Mouse (Mus musculus) heart, embryonic 11.5 days (tissue): Measurements from ENCODE around the gene Lyrm1. TPM values are rescaled to one million over a fixed set of nuclear protein-coding genes. Genes with fewer than 3 reads are reported as not detected.

Source experiments
- ATAC-seq: fragments of 200-750 bp; cut with Nextera tagmentation; replicated peaks from 2 replicates; pipeline ENCODE4 v1.8.0; 2017; ENCODE audit warnings: moderate library complexity; ENCODE audit not compliant: insufficient number of reproducible peaks, low FRiP score, low TSS enrichment
- H3K27ac ChIP-seq: fragments of 300-500 bp; sonication (generic); 2 replicates; pipeline ENCODE4 v1.5.1; 2014; ENCODE audit warnings: mild to moderate bottlenecking, low read depth, low read length
- H3K27me3 ChIP-seq: fragments of 300-500 bp; sonication (generic); 2 replicates; pipeline ENCODE4 v1.6.1; 2014; ENCODE audit warnings: mild to moderate bottlenecking, low read length, mixed read lengths; ENCODE audit not compliant: control insufficient read depth, insufficient read depth
- H3K36me3 ChIP-seq: fragments of 300-500 bp; sonication (generic); 2 replicates; pipeline ENCODE4 v1.6.1; 2014; ENCODE audit warnings: mild to moderate bottlenecking, low read length, moderate library complexity, mixed read lengths; ENCODE audit not compliant: control insufficient read depth, insufficient read depth
- H3K4me1 ChIP-seq: fragments of 300-500 bp; sonication (generic); 2 replicates; pipeline ENCODE4 v1.6.1; 2014; ENCODE audit warnings: low read length; ENCODE audit not compliant: control insufficient read depth, insufficient read depth
- H3K4me2 ChIP-seq: fragments of 300-500 bp; sonication (generic); 2 replicates; pipeline ENCODE4 v1.6.1; 2014; ENCODE audit warnings: mild to moderate bottlenecking, moderate library complexity
- H3K4me3 ChIP-seq: fragments of 300-500 bp; sonication (generic); 2 replicates; pipeline ENCODE4 v1.5.1; 2014; ENCODE audit warnings: low read depth, low read length
- H3K9ac ChIP-seq: fragments of 300-500 bp; sonication (generic); 2 replicates; pipeline ENCODE4 v1.6.1; 2014; ENCODE audit warnings: mild to moderate bottlenecking, low read depth, low read length, moderate library complexity
- H3K9me3 ChIP-seq: fragments of 300-500 bp; sonication (generic); replicated peaks from 2 replicates; pipeline ENCODE4 v1.6.1; 2016; ENCODE audit warnings: low read length; ENCODE audit not compliant: control insufficient read depth
- WGBS: fragments of 180-500 bp; shearing (Covaris S2); extraction: QIAGEN DNeasy Blood & Tissue Kit; methylation state at CpG from one replicate; pipeline ENCODE4 v1.1.7; 2014; ENCODE audit not compliant: insufficient replicate concordance; 5-methylcytosine and 5-hydroxymethylcytosine counted together
- polyA plus RNA-seq: library from polyadenylated mRNA; unstranded; fragments of >200 nt; fragmentation: Nextera tagmentation; extraction: Ambion mirVana; gene quantifications from 2 replicates; pipeline ENCODE4 v1.2.1, GENCODE M21; 2014

Lyrm1 gene
- polyA plus RNA-seq, 1 experiment from 2014 or later: 9.4 TPM

- H3K36me3 ChIP-seq: no peaks in the 10 kb centered on the region
- ATAC-seq: no peak
- no peaks in the 10 kb centered on the region for H3K4me1 ChIP-seq
- H3K4me2 ChIP-seq: no peak overlapping the region
- no peaks in the 10 kb centered on the region for H3K27me3 ChIP-seq
- H3K27ac ChIP-seq: no peak overlapping the region
- no peaks in the 10 kb centered on the region for H3K9me3 ChIP-seq
- H3K4me3 ChIP-seq: no peak overlapping the region
- WGBS: 49% methylated on average over 2 of the region's 2 CpGs
- no peak overlapping the region for H3K9ac ChIP-seq
These were observed 65.4 kb downstream of the Lyrm1 start for GRCm38 (mm10) chr7:119961107-119961506.

GRCm38 (mm10) chr7:119965205-119965604, 69.5 kb downstream of the Lyrm1 start:
- 85% methylated on average over 4 of the region's 4 CpGs for WGBS
- ATAC-seq: no peak
- Histone ChIP-seq H3K4me3 (no peak overlapping the region), H3K36me3 (no peaks in the 10 kb centered on the region), H3K4me1 (no peaks in the 10 kb centered on the region), H3K27me3 (no peaks in the 10 kb centered on the region), H3K4me2 (no peak overlapping the region), H3K9me3 (no peaks in the 10 kb centered on the region), H3K27ac (no peak overlapping the region), H3K9ac (no peak overlapping the region)

GRCm38 (mm10) chr7:119965651-119966395, 70.2 kb downstream of the Lyrm1 start:
- Histone ChIP-seq H3K4me2 (no peak overlapping the region), H3K4me1 (no peaks in the 10 kb centered on the region), H3K36me3 (no peaks in the 10 kb centered on the region), H3K27ac (no peak overlapping the region), H3K9me3 (no peaks in the 10 kb centered on the region), H3K27me3 (no peaks in the 10 kb centered on the region), H3K9ac (no peak overlapping the region), H3K4me3 (no peak overlapping the region)
- ATAC-seq: no peak
- 76% methylated on average over 9 of the region's 9 CpGs for WGBS

- H3K4me1 ChIP-seq: no peaks in the 10 kb centered on the region
- WGBS: 43% methylated on average over 2 of the region's 2 CpGs
- H3K4me2 ChIP-seq: no peak overlapping the region
- H3K9me3 ChIP-seq: no peaks in the 10 kb centered on the region
- H3K36me3 ChIP-seq: no peaks in the 10 kb centered on the region
- H3K27me3 ChIP-seq: no peaks in the 10 kb centered on the region
- no peak overlapping the region for H3K9ac ChIP-seq
- H3K4me3 ChIP-seq: no peak overlapping the region
- no peak overlapping the region for H3K27ac ChIP-seq
- no peak; the same call in 1 of the 2 replicates for ATAC-seq
These were observed 73.7 kb downstream of the Lyrm1 start for GRCm38 (mm10) chr7:119969320-119969719.

GRCm38 (mm10) chr7:119974214-119974613, 78.6 kb downstream of the Lyrm1 start:
- Histone ChIP-seq H3K36me3 (no peaks in the 10 kb centered on the region), H3K4me3 (no peak overlapping the region), H3K4me1 (no peaks in the 10 kb centered on the region), H3K9me3 (no peaks in the 10 kb centered on the region), H3K27ac (no peak overlapping the region), H3K9ac (no peak overlapping the region), H3K4me2 (no peak overlapping the region), H3K27me3 (no peaks in the 10 kb centered on the region)
- WGBS: 74% methylated on average over 5 of the region's 5 CpGs
- no peak for ATAC-seq

- H3K9me3 ChIP-seq: no peaks in the 10 kb centered on the region
- H3K27ac ChIP-seq: no peak overlapping the region
- H3K36me3 ChIP-seq: no peaks in the 10 kb centered on the region
- no peaks in the 10 kb centered on the region for H3K4me1 ChIP-seq
- no peak for ATAC-seq
- no peak overlapping the region for H3K9ac ChIP-seq
- 79% methylated on average over 6 of the region's 6 CpGs for WGBS
- H3K4me2 ChIP-seq: no peak overlapping the region
- no peaks in the 10 kb centered on the region for H3K27me3 ChIP-seq
- H3K4me3 ChIP-seq: no peak overlapping the region
These were observed 80.6 kb downstream of the Lyrm1 start for GRCm38 (mm10) chr7:119976256-119976655.

- Histone ChIP-seq H3K27me3 (no peaks in the 10 kb centered on the region), H3K36me3 (no peaks in the 10 kb centered on the region), H3K9ac (no peak overlapping the region), H3K4me2 (no peak overlapping the region), H3K4me3 (no peak overlapping the region), H3K4me1 (no peaks in the 10 kb centered on the region), H3K27ac (no peak overlapping the region), H3K9me3 (no peaks in the 10 kb centered on the region)
- 77% methylated on average over 7 of the region's 7 CpGs for WGBS
- ATAC-seq: no peak
These were observed 81.9 kb downstream of the Lyrm1 start for GRCm38 (mm10) chr7:119977574-119977973.

GRCm38 (mm10) chr7:119978576-119978975, 82.9 kb downstream of the Lyrm1 start:
- no peaks in the 10 kb centered on the region for H3K9me3 ChIP-seq
- H3K36me3 ChIP-seq: no peaks in the 10 kb centered on the region
- no peak for ATAC-seq

GRCm38 (mm10) chr7:119980170-119980569, 84.5 kb downstream of the Lyrm1 start:
- Histone ChIP-seq H3K4me2 (no peak overlapping the region), H3K9ac (no peak overlapping the region), H3K27ac (no peak overlapping the region), H3K36me3 (no peaks in the 10 kb centered on the region), H3K9me3 (no peaks in the 10 kb centered on the region), H3K4me1 (no peaks in the 10 kb centered on the region), H3K4me3 (no peak overlapping the region), H3K27me3 (no peaks in the 10 kb centered on the region)
- ATAC-seq: no peak
- WGBS: 81% methylated on average over 3 of the region's 3 CpGs

More at GRCm38 (mm10) chr7:119978576-119978975, 82.9 kb downstream of the Lyrm1 start:
- no peaks in the 10 kb centered on the region for H3K4me1 ChIP-seq
- no peaks in the 10 kb centered on the region for H3K27me3 ChIP-seq
- H3K9ac ChIP-seq: no peak overlapping the region
- H3K4me3 ChIP-seq: no peak overlapping the region
- H3K4me2 ChIP-seq: no peak overlapping the region
- no peak overlapping the region for H3K27ac ChIP-seq
